Mouse (Mus musculus): ENCODE data around the gene Mrpl58. TPM values are rescaled to one million over a fixed set of nuclear protein-coding genes. Genes with fewer than 3 reads are reported as not detected.
"Not testable (repeated sequence)": the region's sequence is repeated elsewhere in the genome, so short reads cannot be mapped to it uniquely, and the experiment has no call there.

Mrpl58 gene
- total and polyA plus RNA-seq, 3 experiments: 66.8 to 78.5 (median 67.0) TPM

GRCm38 (mm10) chr11:115381276-115381675, 22.3 kb upstream of the Mrpl58 start:
- no peak for TF ChIP-seq GATA1 (IDR thresholded peaks at IDR 0.05; ENCODE audit: borderline replicate concordance, low read length)
- no peak for TF ChIP-seq GATA2 (IDR thresholded peaks at IDR 0.05; ENCODE audit: borderline replicate concordance, low read depth, low read length)
- TF ChIP-seq CTCF (IDR thresholded peaks at IDR 0.05; ENCODE audit: low read depth, low read length): no peak
- TF ChIP-seq POLR2AphosphoS5 (IDR thresholded peaks at IDR 0.05; ENCODE audit: insufficient replicate concordance, low read depth, low read length): no peak
- TF ChIP-seq TAL1 (conservative IDR thresholded peaks at IDR 0.05; ENCODE audit: low read depth, low read length): no peak
- DNase-seq (ENCODE audit: low spot score): no peak
- Histone ChIP-seq H3K4me1 (ENCODE audit: insufficient read depth, low read depth, low read length) (no peaks in the 10 kb centered on the region), H3K36me3 (replicated peaks) (no peaks in the 10 kb centered on the region), H3K4me3 (ENCODE audit: low read depth, low read length) (no peak overlapping the region), H3K9me3 (replicated peaks) (peaks cover 11% of the 10 kb centered on the region), H3K27me3 (ENCODE audit: insufficient read depth, low read length) (peaks cover 28% of the 10 kb centered on the region; the same call in 1 of the 2 replicates)
- no peak for ATAC-seq (ENCODE audit: extremely low read depth, insufficient number of reproducible peaks, low FRiP score, poor library complexity, severe bottlenecking)

GRCm38 (mm10) chr11:115381743-115382539, 21.6 kb upstream of the Mrpl58 start, which contains the start of gene Cdr2l:
Gene Cdr2l, plus strand, starts transcription at chr11:115381916.
- Histone ChIP-seq H3K36me3 (replicated peaks) (no peaks in the 10 kb centered on the region), H3K9me3 (replicated peaks) (peaks cover 11% of the 10 kb centered on the region), H3K4me1 (ENCODE audit: insufficient read depth, low read depth, low read length) (no peaks in the 10 kb centered on the region), H3K27me3 (ENCODE audit: insufficient read depth, low read length) (peaks cover 28% of the 10 kb centered on the region; the same call in 1 of the 2 replicates), H3K4me3 (ENCODE audit: low read depth, low read length) (no peak within 1 kb of the TSS)
- no peak for TF ChIP-seq CTCF (IDR thresholded peaks at IDR 0.05; ENCODE audit: low read depth, low read length)
- no peak for TF ChIP-seq GATA2 (IDR thresholded peaks at IDR 0.05; ENCODE audit: borderline replicate concordance, low read depth, low read length)
- TF ChIP-seq POLR2AphosphoS5 (IDR thresholded peaks at IDR 0.05; ENCODE audit: insufficient replicate concordance, low read depth, low read length): no peak
- no peak for TF ChIP-seq GATA1 (IDR thresholded peaks at IDR 0.05; ENCODE audit: borderline replicate concordance, low read length)
- TF ChIP-seq TAL1 (conservative IDR thresholded peaks at IDR 0.05; ENCODE audit: low read depth, low read length): no peak
- DNase-seq (ENCODE audit: low spot score): no peak
- no peak for ATAC-seq (ENCODE audit: extremely low read depth, insufficient number of reproducible peaks, low FRiP score, poor library complexity, severe bottlenecking)

- DNase-seq (ENCODE audit: low spot score) (no peak), ATAC-seq (ENCODE audit: extremely low read depth, insufficient number of reproducible peaks, low FRiP score, poor library complexity, severe bottlenecking) (no peak)
- peaks cover 28% of the 10 kb centered on the region; the same call in 1 of the 2 replicates for H3K27me3 ChIP-seq (ENCODE audit: insufficient read depth, low read length)
Observed at GRCm38 (mm10) chr11:115382891-115383290, 20.7 kb upstream of the Mrpl58 start.

GRCm38 (mm10) chr11:115383701-115384474, 19.7 kb upstream of the Mrpl58 start:
- Histone ChIP-seq H3K4me1 (ENCODE audit: insufficient read depth, low read depth, low read length) (no peaks in the 10 kb centered on the region), H3K4me3 (ENCODE audit: low read depth, low read length) (no peak overlapping the region), H3K27me3 (ENCODE audit: insufficient read depth, low read length) (peaks cover 28% of the 10 kb centered on the region; the same call in 1 of the 2 replicates), H3K9me3 (replicated peaks) (peaks cover 7% of the 10 kb centered on the region), H3K36me3 (replicated peaks) (no peaks in the 10 kb centered on the region)
- no peak for TF ChIP-seq GATA2 (IDR thresholded peaks at IDR 0.05; ENCODE audit: borderline replicate concordance, low read depth, low read length)
- DNase-seq (ENCODE audit: low spot score): no peak
- no peak for ATAC-seq (ENCODE audit: extremely low read depth, insufficient number of reproducible peaks, low FRiP score, poor library complexity, severe bottlenecking)

More at GRCm38 (mm10) chr11:115382891-115383290, 20.7 kb upstream of the Mrpl58 start:
- Histone ChIP-seq H3K9me3 (replicated peaks) (peaks cover 10% of the 10 kb centered on the region), H3K4me3 (ENCODE audit: low read depth, low read length) (no peak overlapping the region), H3K36me3 (replicated peaks) (no peaks in the 10 kb centered on the region), H3K4me1 (ENCODE audit: insufficient read depth, low read depth, low read length) (no peaks in the 10 kb centered on the region)
- TF ChIP-seq POLR2AphosphoS5 (IDR thresholded peaks at IDR 0.05; ENCODE audit: insufficient replicate concordance, low read depth, low read length) (no peak), GATA2 (IDR thresholded peaks at IDR 0.05; ENCODE audit: borderline replicate concordance, low read depth, low read length) (no peak), CTCF (IDR thresholded peaks at IDR 0.05; ENCODE audit: low read depth, low read length) (no peak), GATA1 (IDR thresholded peaks at IDR 0.05; ENCODE audit: borderline replicate concordance, low read length) (no peak), TAL1 (conservative IDR thresholded peaks at IDR 0.05; ENCODE audit: low read depth, low read length) (no peak)

GRCm38 (mm10) chr11:115384587-115384986, 19.0 kb upstream of the Mrpl58 start:
- no peak for DNase-seq (ENCODE audit: low spot score)
- H3K27me3 ChIP-seq (ENCODE audit: insufficient read depth, low read length): peaks cover 28% of the 10 kb centered on the region; the same call in 1 of the 2 replicates
- H3K36me3 ChIP-seq (replicated peaks): no peaks in the 10 kb centered on the region
- TF ChIP-seq GATA2 (IDR thresholded peaks at IDR 0.05; ENCODE audit: borderline replicate concordance, low read depth, low read length): no peak
- TF ChIP-seq TAL1 (conservative IDR thresholded peaks at IDR 0.05; ENCODE audit: low read depth, low read length): no peak
- no peak for TF ChIP-seq POLR2AphosphoS5 (IDR thresholded peaks at IDR 0.05; ENCODE audit: insufficient replicate concordance, low read depth, low read length)
- no peak for TF ChIP-seq CTCF (IDR thresholded peaks at IDR 0.05; ENCODE audit: low read depth, low read length)
- TF ChIP-seq GATA1 (IDR thresholded peaks at IDR 0.05; ENCODE audit: borderline replicate concordance, low read length): no peak
- no peak for ATAC-seq (ENCODE audit: extremely low read depth, insufficient number of reproducible peaks, low FRiP score, poor library complexity, severe bottlenecking)
- no peaks in the 10 kb centered on the region for H3K4me1 ChIP-seq (ENCODE audit: insufficient read depth, low read depth, low read length)
- H3K9me3 ChIP-seq (replicated peaks): peaks cover 7% of the 10 kb centered on the region
- no peak overlapping the region for H3K4me3 ChIP-seq (ENCODE audit: low read depth, low read length)

GRCm38 (mm10) chr11:115386859-115387258, 16.7 kb upstream of the Mrpl58 start:
- not testable (repeated sequence) for H3K36me3 ChIP-seq (replicated peaks); ATAC-seq (ENCODE audit: extremely low read depth, insufficient number of reproducible peaks, low FRiP score, poor library complexity, severe bottlenecking); DNase-seq (ENCODE audit: low spot score); H3K9me3 ChIP-seq (replicated peaks); H3K4me1 ChIP-seq (ENCODE audit: insufficient read depth, low read depth, low read length); H3K4me3 ChIP-seq (ENCODE audit: low read depth, low read length)
- H3K27me3 ChIP-seq (ENCODE audit: insufficient read depth, low read length): peaks cover 43% of the 10 kb centered on the region; the same call in 1 of the 2 replicates
